Comparison of ENCODE assay signal across 39 mouse cellular contexts in the genomic region with DNA sequence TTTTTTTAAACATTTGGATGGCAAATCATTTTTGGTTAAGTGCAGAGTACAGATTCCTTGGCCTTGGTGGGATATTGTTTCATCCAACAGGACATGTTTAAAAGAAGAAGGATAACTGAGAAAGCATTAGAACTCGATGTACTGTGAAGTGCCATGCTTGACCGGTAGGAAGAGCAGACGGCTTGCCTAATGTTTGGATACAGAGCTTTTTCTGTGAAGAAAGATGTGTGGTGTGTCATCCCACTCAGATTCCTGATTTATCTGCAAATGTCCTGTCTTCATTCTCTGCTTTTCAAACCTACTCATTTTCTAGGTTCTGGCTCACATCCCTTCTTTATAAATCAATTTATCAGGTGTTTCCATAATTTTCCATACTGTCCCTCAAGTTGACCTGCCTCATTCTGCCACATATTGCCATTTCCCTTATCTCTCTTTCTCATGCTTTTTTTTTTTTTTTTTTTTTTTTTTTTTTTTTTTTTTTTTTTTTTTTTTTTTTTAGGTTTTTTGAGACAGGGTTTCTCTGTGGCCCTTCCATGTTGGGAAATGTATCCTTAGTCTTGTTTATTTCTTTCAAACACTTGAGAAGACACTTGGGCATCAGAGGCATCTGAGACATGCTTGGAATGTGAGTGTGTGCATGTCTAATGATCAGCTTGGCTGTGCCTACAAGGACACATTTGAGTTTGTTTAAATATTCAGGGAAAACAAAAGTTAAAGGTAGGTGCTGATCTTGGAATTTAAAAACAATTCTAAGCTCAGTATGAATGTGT. TPM values are rescaled to one million over a fixed set of nuclear protein-coding genes. Genes with fewer than 3 reads are reported as not detected.
DNase-seq lines count a peak whose midpoint lies in the region; ATAC-seq and TF ChIP-seq lines count a peak whose summit lies in the region.
"Had no signal": no experiment of that assay in that cellular context is flagged by ENCODE, and none has a peak within 500 bp of the region (broad histone marks: within the 10 kb centered on the region; RNA-seq: fewer than 3 reads in every experiment).

No protein-coding gene starts in this region.

- H3K27ac ChIP-seq in layer of hippocampus, adult 2 months: no peak overlapping the region
- no peak overlapping the region for H3K27ac ChIP-seq in heart, embryonic 12.5 days (ENCODE audit: poor library complexity, severe bottlenecking)
- H3K27ac ChIP-seq: embryonic facial prominence, embryonic 15.5 days; forebrain, embryonic 13.5 days; heart, embryonic 10.5 days; hindbrain, embryonic 14.5 days; liver, embryonic 14.5 days; midbrain, embryonic 15.5 days; neural tube, embryonic 15.5 days; stomach, postnatal 0 days had no signal

- intact Hi-C loops in heart, postnatal 25 days (cut with DNase I): no loop called here

- no peak for DNase-seq in layer of hippocampus, adult 2 months (ENCODE audit: low spot score in 2 of 2)
- no peak for DNase-seq in layer of hippocampus, adult 8-10 months (ENCODE audit: low spot score in 2 of 2)
- peak; percentile 14 for DNase-seq in right cerebral cortex, adult 18-20 months
- DNase-seq in right cerebral cortex, postnatal 14 days: no peak
- peak; percentile 60 for DNase-seq in brain, adult 2 months (ENCODE audit: low read depth, low spot score)
- DNase-seq in heart, postnatal 25 days (ENCODE audit: low spot score): no peak
- DNase-seq: adrenal gland, postnatal 14 days; cerebellum, adult 18-20 months; cerebellum, postnatal 10 days; gastrocnemius, postnatal 25 days; heart, adult 11 months; heart, postnatal 4 days; kidney, postnatal 25 days; liver; lung, embryonic 14.5 days; retina, postnatal 1 day; spleen, adult 18-20 months; thymus, adult 2 months; thymus, postnatal 4 days had no signal

- H3K9me3 ChIP-seq in heart, embryonic 12.5 days (replicated peaks): no peaks in the 10 kb centered on the region
- H3K9me3 ChIP-seq: embryonic facial prominence, embryonic 15.5 days; forebrain, embryonic 13.5 days; heart, embryonic 10.5 days; midbrain, embryonic 15.5 days; neural tube, embryonic 15.5 days had no signal

- H3K9ac ChIP-seq in heart, embryonic 12.5 days: no peak overlapping the region
- H3K9ac ChIP-seq: embryonic facial prominence, embryonic 15.5 days; forebrain, embryonic 13.5 days; hindbrain, embryonic 14.5 days; liver, embryonic 14.5 days; lung, embryonic 14.5 days; midbrain, embryonic 15.5 days; neural tube, embryonic 15.5 days had no signal

- 63% methylated on average over 3 of the region's 3 CpGs for WGBS in heart, embryonic 12.5 days

- ATAC-seq in heart, embryonic 12.5 days (ENCODE audit: insufficient number of reproducible peaks, low FRiP score): no peak
- ATAC-seq: forebrain, embryonic 13.5 days; intestine, postnatal 0 days; midbrain, embryonic 15.5 days had no signal

- H3K4me3 ChIP-seq in layer of hippocampus, adult 2 months: no peak overlapping the region
- H3K4me3 ChIP-seq in heart, embryonic 12.5 days: no peak overlapping the region
- H3K4me3 ChIP-seq: embryonic facial prominence, embryonic 15.5 days; forebrain, embryonic 13.5 days; heart, embryonic 10.5 days; midbrain, embryonic 15.5 days; neural tube, embryonic 15.5 days had no signal

- TF ChIP-seq CTCF in layer of hippocampus, adult 2 months (conservative IDR thresholded peaks at IDR 0.05): 0 out of 2 replicates have a peak, but pooled peaks have one; percentile 5

- no peak overlapping the region for H3K4me2 ChIP-seq in heart, embryonic 12.5 days
- H3K4me2 ChIP-seq: embryonic facial prominence, embryonic 15.5 days; forebrain, embryonic 13.5 days; hindbrain, embryonic 14.5 days; lung, embryonic 14.5 days; midbrain, embryonic 15.5 days; neural tube, embryonic 15.5 days had no signal

- H3K4me1 ChIP-seq in heart, embryonic 12.5 days (replicated peaks): no peaks in the 10 kb centered on the region
- H3K4me1 ChIP-seq: embryonic facial prominence, embryonic 15.5 days; forebrain, embryonic 13.5 days; heart, embryonic 10.5 days; midbrain, embryonic 15.5 days; neural tube, embryonic 15.5 days had no signal

- no peaks in the 10 kb centered on the region for H3K27me3 ChIP-seq in heart, embryonic 12.5 days (replicated peaks)
- H3K27me3 ChIP-seq: embryonic facial prominence, embryonic 15.5 days; forebrain, embryonic 13.5 days; midbrain, embryonic 15.5 days; neural tube, embryonic 15.5 days had no signal

- H3K36me3 ChIP-seq in heart, embryonic 12.5 days: no peaks in the 10 kb centered on the region
- H3K36me3 ChIP-seq: embryonic facial prominence, embryonic 15.5 days; G1E; heart, embryonic 10.5 days; midbrain, embryonic 15.5 days; neural tube, embryonic 15.5 days had no signal

RNA-seq across cellular contexts. Expression of a gene that starts 1.1 kb away (rescaled TPM):
- not detected for total RNA-seq in layer of hippocampus, adult 2 months (2021)
- total RNA-seq in layer of hippocampus, adult 8-10 months (2022): not detected
- total RNA-seq in heart, postnatal 25 days (2021): not detected
- polyA plus RNA-seq in heart, embryonic 12.5 days (2016; fragmentation: Nextera tagmentation; extraction: Ambion mirVana): not detected in 2 replicates
- total RNA-seq: adrenal gland, postnatal 14 days; common myeloid progenitor, adult 5-6 weeks; G1E; gastrocnemius, adult 18-20 months; gastrocnemius, postnatal 25 days; heart, postnatal 4 days; layer of hippocampus, adult 18-20 months; left cerebral cortex, postnatal 14 days had no signal
- polyA plus RNA-seq: brain, embryonic 14.5 days; C2C12; forebrain, embryonic 13.5 days; G1E; heart, embryonic 10.5 days; heart, embryonic 16.5 days; hindbrain, embryonic 14.5 days; intestine, postnatal 0 days; kidney, embryonic 14.5 days; limb, embryonic 11.5 days; liver, embryonic 14.5 days; lung, embryonic 14.5 days; midbrain, embryonic 15.5 days; neural tube, embryonic 15.5 days; stomach, postnatal 0 days; thymus, adult 2 months had no signal

RNA-seq across cellular contexts. Expression of a gene that starts 1.5 kb away (rescaled TPM):
- not detected for total RNA-seq in layer of hippocampus, adult 2 months (2021)
- not detected for total RNA-seq in layer of hippocampus, adult 8-10 months (2022)
- total RNA-seq in heart, postnatal 25 days (2021): not detected
- polyA plus RNA-seq in heart, embryonic 12.5 days (2016; fragmentation: Nextera tagmentation; extraction: Ambion mirVana): not detected in 2 replicates
- total RNA-seq: adrenal gland, postnatal 14 days; common myeloid progenitor, adult 5-6 weeks; gastrocnemius, adult 18-20 months; gastrocnemius, postnatal 25 days; heart, postnatal 4 days; layer of hippocampus, adult 18-20 months; left cerebral cortex, postnatal 14 days had no signal
- polyA plus RNA-seq: brain, embryonic 14.5 days; C2C12; forebrain, embryonic 13.5 days; G1E; heart, embryonic 10.5 days; heart, embryonic 16.5 days; hindbrain, embryonic 14.5 days; intestine, postnatal 0 days; kidney, embryonic 14.5 days; limb, embryonic 11.5 days; liver, embryonic 14.5 days; lung, embryonic 14.5 days; midbrain, embryonic 15.5 days; neural tube, embryonic 15.5 days had no signal

RNA-seq across cellular contexts. Expression of a gene that starts 7.5 kb away (rescaled TPM):
- total RNA-seq in layer of hippocampus, adult 2 months (2021): not detected
- total RNA-seq in layer of hippocampus, adult 8-10 months (2022): not detected
- total RNA-seq in heart, postnatal 25 days (2021): not detected
- polyA plus RNA-seq in heart, embryonic 12.5 days (2016; fragmentation: Nextera tagmentation; extraction: Ambion mirVana): not detected in 2 replicates
- total RNA-seq: adrenal gland, postnatal 14 days; common myeloid progenitor, adult 5-6 weeks; G1E; gastrocnemius, postnatal 25 days; heart, postnatal 4 days; layer of hippocampus, adult 18-20 months; left cerebral cortex, postnatal 14 days had no signal
- polyA plus RNA-seq: brain, embryonic 14.5 days; C2C12; forebrain, embryonic 13.5 days; G1E; heart, embryonic 10.5 days; heart, embryonic 16.5 days; hindbrain, embryonic 14.5 days; intestine, postnatal 0 days; kidney, embryonic 14.5 days; limb, embryonic 11.5 days; liver, embryonic 14.5 days; lung, embryonic 14.5 days; midbrain, embryonic 15.5 days; neural tube, embryonic 15.5 days; stomach, postnatal 0 days had no signal

RNA-seq across cellular contexts. Expression of a gene that starts 8.3 kb away (rescaled TPM):
- not detected for total RNA-seq in layer of hippocampus, adult 2 months (2021)
- not detected for total RNA-seq in layer of hippocampus, adult 8-10 months (2022)
- total RNA-seq in heart, postnatal 25 days (2021): not detected
- polyA plus RNA-seq in heart, embryonic 12.5 days (2016; fragmentation: Nextera tagmentation; extraction: Ambion mirVana): not detected in 2 replicates
- total RNA-seq: adrenal gland, postnatal 14 days; common myeloid progenitor, adult 5-6 weeks; G1E; gastrocnemius, adult 18-20 months; gastrocnemius, postnatal 25 days; heart, postnatal 4 days; layer of hippocampus, adult 18-20 months; left cerebral cortex, postnatal 14 days had no signal
- polyA plus RNA-seq: brain, embryonic 14.5 days; C2C12; forebrain, embryonic 13.5 days; G1E; heart, embryonic 10.5 days; heart, embryonic 16.5 days; hindbrain, embryonic 14.5 days; kidney, embryonic 14.5 days; limb, embryonic 11.5 days; liver, embryonic 14.5 days; lung, embryonic 14.5 days; midbrain, embryonic 15.5 days; neural tube, embryonic 15.5 days; stomach, postnatal 0 days had no signal

RNA-seq across cellular contexts. Expression of a gene that starts 15.2 kb away (rescaled TPM):
- total RNA-seq in layer of hippocampus, adult 2 months (2021): not detected
- not detected for total RNA-seq in layer of hippocampus, adult 8-10 months (2022)
- total RNA-seq in heart, postnatal 25 days (2021): not detected
- polyA plus RNA-seq in heart, embryonic 12.5 days (2016; fragmentation: Nextera tagmentation; extraction: Ambion mirVana): not detected in 2 replicates
- total RNA-seq: adrenal gland, postnatal 14 days; common myeloid progenitor, adult 5-6 weeks; gastrocnemius, adult 18-20 months; gastrocnemius, postnatal 25 days; heart, postnatal 4 days; layer of hippocampus, adult 18-20 months; left cerebral cortex, postnatal 14 days had no signal
- polyA plus RNA-seq: brain, embryonic 14.5 days; C2C12; forebrain, embryonic 13.5 days; G1E; heart, embryonic 10.5 days; heart, embryonic 16.5 days; hindbrain, embryonic 14.5 days; intestine, postnatal 0 days; kidney, embryonic 14.5 days; limb, embryonic 11.5 days; liver, embryonic 14.5 days; midbrain, embryonic 15.5 days; neural tube, embryonic 15.5 days; stomach, postnatal 0 days; thymus, adult 2 months had no signal

Comparison
In these comparisons a context has a peak if more than half of its experiments do, and no peak if none do; other contexts are left out.
1. DNase-seq: peak in right cerebral cortex, adult 18-20 months (single experiment) and brain, adult 2 months (single experiment); none in layer of hippocampus, adult 2 months (0 of 2), layer of hippocampus, adult 8-10 months (0 of 2), right cerebral cortex, postnatal 14 days (single experiment) and heart, postnatal 25 days (single experiment).